Mouse (Mus musculus): ENCODE data around the gene Sdc4. TPM values are rescaled to one million over a fixed set of nuclear protein-coding genes. Genes with fewer than 3 reads are reported as not detected.
A peak's percentile ranks its signal among the peaks of the same experiment; 100 is the strongest.

Gene Sdc4
- polyA plus RNA-seq, 1 experiment from 2014 or later: 138 TPM

GRCm38 (mm10) chr2:164418308-164418875 lies 25.3 kb downstream of the Sdc4 start:
- Histone ChIP-seq H3K4me2 (ENCODE audit: low read depth, low read length) (no peak overlapping the region), H3K4me1 (ENCODE audit: control insufficient read depth, insufficient read depth, low read length) (peaks cover 4% of the 10 kb centered on the region), H3K27ac (ENCODE audit: low read length) (peak overlapping the region; percentile 23; the same call in 1 of the 2 replicates), H3K9ac (ENCODE audit: low read depth, low read length) (no peak overlapping the region), H3K36me3 (ENCODE audit: control insufficient read depth, insufficient read depth, low read length) (no peaks in the 10 kb centered on the region), H3K4me3 (ENCODE audit: low read length) (no peak overlapping the region), H3K9me3 (ENCODE audit: control insufficient read depth, low read length) (no peaks in the 10 kb centered on the region), H3K27me3 (replicated peaks; ENCODE audit: control insufficient read depth, insufficient read depth, low read length) (no peaks in the 10 kb centered on the region)
- 40% methylated on average over 3 of the region's 3 CpGs for WGBS
- ATAC-seq: no peak

GRCm38 (mm10) chr2:164417198-164417597 lies 26.5 kb downstream of the Sdc4 start:
- peaks cover 4% of the 10 kb centered on the region for H3K4me1 ChIP-seq (ENCODE audit: control insufficient read depth, insufficient read depth, low read length)
- no peak overlapping the region for H3K4me3 ChIP-seq (ENCODE audit: low read length)
- H3K9me3 ChIP-seq (ENCODE audit: control insufficient read depth, low read length): no peaks in the 10 kb centered on the region
- 0% methylated on average over 2 of the region's 2 CpGs for WGBS
- H3K27me3 ChIP-seq (replicated peaks; ENCODE audit: control insufficient read depth, insufficient read depth, low read length): no peaks in the 10 kb centered on the region
- no peak overlapping the region for H3K27ac ChIP-seq (ENCODE audit: low read length)
- H3K4me2 ChIP-seq (ENCODE audit: low read depth, low read length): no peak overlapping the region
- H3K36me3 ChIP-seq (ENCODE audit: control insufficient read depth, insufficient read depth, low read length): no peaks in the 10 kb centered on the region
- ATAC-seq: no peak
- H3K9ac ChIP-seq (ENCODE audit: low read depth, low read length): no peak overlapping the region

- H3K27ac ChIP-seq (ENCODE audit: low read length): no peak overlapping the region
- H3K9ac ChIP-seq (ENCODE audit: low read depth, low read length): peak overlapping the region; percentile 45; the same call in 1 of the 2 replicates
- H3K36me3 ChIP-seq (ENCODE audit: control insufficient read depth, insufficient read depth, low read length): no peaks in the 10 kb centered on the region
- peaks cover 4% of the 10 kb centered on the region for H3K4me1 ChIP-seq (ENCODE audit: control insufficient read depth, insufficient read depth, low read length)
- 65% methylated on average over 10 of the region's 10 CpGs for WGBS
- ATAC-seq: no peak
- H3K4me2 ChIP-seq (ENCODE audit: low read depth, low read length): peak overlapping the region; percentile 44
- no peaks in the 10 kb centered on the region for H3K27me3 ChIP-seq (replicated peaks; ENCODE audit: control insufficient read depth, insufficient read depth, low read length)
- H3K4me3 ChIP-seq (ENCODE audit: low read length): peak overlapping the region; percentile 28
- no peaks in the 10 kb centered on the region for H3K9me3 ChIP-seq (ENCODE audit: control insufficient read depth, low read length)
Observed at GRCm38 (mm10) chr2:164414581-164414980, 29.1 kb downstream of the Sdc4 start.

GRCm38 (mm10) chr2:164414167-164414566 lies 29.5 kb downstream of the Sdc4 start:
- Histone ChIP-seq H3K9ac (ENCODE audit: low read depth, low read length) (peak overlapping the region; percentile 45; the same call in 1 of the 2 replicates), H3K4me2 (ENCODE audit: low read depth, low read length) (peak overlapping the region; percentile 44)
- WGBS: 27% methylated on average over 28 of the region's 28 CpGs

GRCm38 (mm10) chr2:164407708-164408107 lies 36.0 kb downstream of the Sdc4 start:
- 1% methylated on average over 22 of the region's 22 CpGs for WGBS
- Histone ChIP-seq H3K27me3 (replicated peaks; ENCODE audit: control insufficient read depth, insufficient read depth, low read length) (peaks cover 25% of the 10 kb centered on the region), H3K27ac (ENCODE audit: low read length) (no peak overlapping the region), H3K4me3 (ENCODE audit: low read length) (0 out of 2 replicates have a peak overlapping the region, but pooled peaks have one; percentile 8), H3K4me2 (ENCODE audit: low read depth, low read length) (peak overlapping the region; percentile 31; the same call in 1 of the 2 replicates), H3K9me3 (ENCODE audit: control insufficient read depth, low read length) (no peaks in the 10 kb centered on the region), H3K4me1 (ENCODE audit: control insufficient read depth, insufficient read depth, low read length) (peaks cover 24% of the 10 kb centered on the region), H3K9ac (ENCODE audit: low read depth, low read length) (no peak overlapping the region), H3K36me3 (ENCODE audit: control insufficient read depth, insufficient read depth, low read length) (no peaks in the 10 kb centered on the region)
- peak; percentile 17; the same call in 1 of the 2 replicates for ATAC-seq

More at GRCm38 (mm10) chr2:164414167-164414566, 29.5 kb downstream of the Sdc4 start:
- H3K4me1 ChIP-seq (ENCODE audit: control insufficient read depth, insufficient read depth, low read length): peaks cover 4% of the 10 kb centered on the region
- H3K27ac ChIP-seq (ENCODE audit: low read length): no peak overlapping the region
- peak; percentile 51 for ATAC-seq
- H3K4me3 ChIP-seq (ENCODE audit: low read length): peak overlapping the region; percentile 28
- H3K36me3 ChIP-seq (ENCODE audit: control insufficient read depth, insufficient read depth, low read length): no peaks in the 10 kb centered on the region
- no peaks in the 10 kb centered on the region for H3K27me3 ChIP-seq (replicated peaks; ENCODE audit: control insufficient read depth, insufficient read depth, low read length)
- H3K9me3 ChIP-seq (ENCODE audit: control insufficient read depth, low read length): no peaks in the 10 kb centered on the region

- no peaks in the 10 kb centered on the region for H3K36me3 ChIP-seq (ENCODE audit: control insufficient read depth, insufficient read depth, low read length)
- H3K9me3 ChIP-seq (ENCODE audit: control insufficient read depth, low read length): no peaks in the 10 kb centered on the region
- no peak overlapping the region for H3K4me3 ChIP-seq (ENCODE audit: low read length)
- no peak for ATAC-seq
- H3K4me2 ChIP-seq (ENCODE audit: low read depth, low read length): peak overlapping the region; percentile 75; the same call in 1 of the 2 replicates
- H3K27me3 ChIP-seq (replicated peaks; ENCODE audit: control insufficient read depth, insufficient read depth, low read length): peaks cover 39% of the 10 kb centered on the region
- H3K4me1 ChIP-seq (ENCODE audit: control insufficient read depth, insufficient read depth, low read length): peaks cover 28% of the 10 kb centered on the region
- WGBS: 41% methylated on average over 5 of the region's 5 CpGs
- H3K27ac ChIP-seq (ENCODE audit: low read length): no peak overlapping the region
- H3K9ac ChIP-seq (ENCODE audit: low read depth, low read length): no peak overlapping the region
Observed at GRCm38 (mm10) chr2:164405519-164405918, 38.2 kb downstream of the Sdc4 start.

- Histone ChIP-seq H3K4me2 (ENCODE audit: low read depth, low read length) (peak within 1 kb of the TSS; percentile 75), H3K27me3 (replicated peaks; ENCODE audit: control insufficient read depth, insufficient read depth, low read length) (peaks cover 44% of the 10 kb centered on the region), H3K27ac (ENCODE audit: low read length) (no peak within 1 kb of the TSS; the same call in 1 of the 2 replicates), H3K4me3 (ENCODE audit: low read length) (peak within 1 kb of the TSS; percentile 47), H3K9me3 (ENCODE audit: control insufficient read depth, low read length) (no peaks in the 10 kb centered on the region), H3K36me3 (ENCODE audit: control insufficient read depth, insufficient read depth, low read length) (no peaks in the 10 kb centered on the region), H3K4me1 (ENCODE audit: control insufficient read depth, insufficient read depth, low read length) (peaks cover 30% of the 10 kb centered on the region), H3K9ac (ENCODE audit: low read depth, low read length) (peak within 1 kb of the TSS; percentile 65)
- ATAC-seq: no peak
- 12% methylated on average over 9 of the region's 9 CpGs for WGBS
Observed at GRCm38 (mm10) chr2:164405060-164405459, 38.6 kb downstream of the Sdc4 start, which contains the start of gene Matn4. Gene Matn4, minus strand, starts transcription at chr2:164405160.

- Histone ChIP-seq H3K27ac (ENCODE audit: low read length) (no peak overlapping the region; the same call in 1 of the 2 replicates), H3K4me3 (ENCODE audit: low read length) (peak overlapping the region; percentile 47), H3K36me3 (ENCODE audit: control insufficient read depth, insufficient read depth, low read length) (no peaks in the 10 kb centered on the region), H3K9me3 (ENCODE audit: control insufficient read depth, low read length) (no peaks in the 10 kb centered on the region), H3K4me2 (ENCODE audit: low read depth, low read length) (peak overlapping the region; percentile 75), H3K27me3 (replicated peaks; ENCODE audit: control insufficient read depth, insufficient read depth, low read length) (peaks cover 50% of the 10 kb centered on the region), H3K9ac (ENCODE audit: low read depth, low read length) (peak overlapping the region; percentile 65), H3K4me1 (ENCODE audit: control insufficient read depth, insufficient read depth, low read length) (peaks cover 30% of the 10 kb centered on the region)
- ATAC-seq: peak; percentile 54; the same call in 1 of the 2 replicates
- WGBS: 4% methylated on average over 47 of the region's 49 CpGs
Observed at GRCm38 (mm10) chr2:164404082-164404990, 39.4 kb downstream of the Sdc4 start.

GRCm38 (mm10) chr2:164403396-164404081 lies 40.1 kb downstream of the Sdc4 start:
- Histone ChIP-seq H3K9me3 (ENCODE audit: control insufficient read depth, low read length) (no peaks in the 10 kb centered on the region), H3K27ac (ENCODE audit: low read length) (no peak overlapping the region), H3K4me2 (ENCODE audit: low read depth, low read length) (peak overlapping the region; percentile 75; the same call in 1 of the 2 replicates), H3K27me3 (replicated peaks; ENCODE audit: control insufficient read depth, insufficient read depth, low read length) (peaks cover 50% of the 10 kb centered on the region), H3K4me3 (ENCODE audit: low read length) (peak overlapping the region; percentile 47), H3K36me3 (ENCODE audit: control insufficient read depth, insufficient read depth, low read length) (no peaks in the 10 kb centered on the region), H3K4me1 (ENCODE audit: control insufficient read depth, insufficient read depth, low read length) (peaks cover 30% of the 10 kb centered on the region), H3K9ac (ENCODE audit: low read depth, low read length) (no peak overlapping the region)
- 29% methylated on average over 14 of the region's 14 CpGs for WGBS
- peak; percentile 26 for ATAC-seq
